Mouse (Mus musculus): ENCODE measurements at regions not wholly inside any gene's neighbourhood (a gene's known extent, or its start where the extent isn't known, plus 50 kb on each side); places are given as distances from the start of the nearest gene placed in this dataset.

DNA sequence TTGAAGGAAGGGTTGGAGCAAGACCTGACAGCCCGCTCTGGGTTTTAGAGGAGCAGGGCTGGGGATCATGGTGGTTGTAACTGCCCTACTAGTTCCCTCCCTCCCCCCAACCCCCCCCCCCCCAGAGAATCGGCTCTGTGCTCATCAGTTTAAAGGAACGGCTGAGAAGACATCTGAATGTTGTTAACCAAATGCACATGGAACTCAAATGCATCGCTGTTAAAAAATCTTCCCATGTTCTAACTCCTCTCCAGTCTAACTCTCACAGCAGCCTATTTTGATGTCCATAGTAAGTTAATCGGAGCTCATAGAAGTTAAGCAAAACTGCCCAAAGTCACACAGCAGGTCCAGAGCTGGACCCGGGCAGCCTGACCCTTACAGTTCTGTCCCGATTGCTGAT, 143.1 kb downstream of the Vegfa start:
- no peak for TF ChIP-seq CTCF (IDR thresholded peaks at IDR 0.05; ENCODE audit: low read depth)
- no peak for TF ChIP-seq EP300 (IDR thresholded peaks at IDR 0.05; ENCODE audit: low read depth)

Data from heart, postnatal 0 days (tissue).